Mouse (Mus musculus) embryonic facial prominence, embryonic 15.5 days (tissue): Measurements from ENCODE around the gene Epyc. TPM values are rescaled to one million over a fixed set of nuclear protein-coding genes. Genes with fewer than 3 reads are reported as not detected.

Experiments
- ATAC-seq: fragments of 200-750 bp; cut with Nextera tagmentation; 2 replicates; pipeline ENCODE4 v1.8.0; 2017; ENCODE audit warnings: low read depth, moderate TSS enrichment; ENCODE audit not compliant: insufficient number of reproducible peaks, low FRiP score, low TSS enrichment
- H3K27ac ChIP-seq: fragments of 300-500 bp; sonication (generic); replicated peaks from 2 replicates; pipeline ENCODE4 v1.5.1; 2015; ENCODE audit warnings: mild to moderate bottlenecking, inconsistent platforms
- H3K27me3 ChIP-seq: fragments of 300-500 bp; sonication (generic); 2 replicates; pipeline ENCODE4 v1.6.1; 2015; ENCODE audit warnings: inconsistent platforms
- H3K36me3 ChIP-seq: fragments of 300-500 bp; sonication (generic); 2 replicates; pipeline ENCODE4 v1.6.1; 2015; ENCODE audit warnings: mild to moderate bottlenecking, inconsistent platforms
- H3K4me1 ChIP-seq: fragments of 300-500 bp; sonication (generic); 2 replicates; pipeline ENCODE4 v1.6.1; 2015; ENCODE audit warnings: inconsistent platforms
- H3K4me2 ChIP-seq: fragments of 300-500 bp; sonication (generic); replicated peaks from 2 replicates; pipeline ENCODE4 v1.6.1; 2015; ENCODE audit warnings: mild to moderate bottlenecking, inconsistent platforms
- H3K4me3 ChIP-seq: fragments of 300-500 bp; sonication (generic); replicated peaks from 2 replicates; pipeline ENCODE4 v1.5.1; 2015; ENCODE audit warnings: mild to moderate bottlenecking, inconsistent platforms
- H3K9ac ChIP-seq: fragments of 300-500 bp; sonication (generic); 2 replicates; pipeline ENCODE4 v1.6.1; 2015; ENCODE audit warnings: inconsistent platforms
- H3K9me3 ChIP-seq: fragments of 300-500 bp; sonication (generic); replicated peaks from 2 replicates; pipeline ENCODE4 v1.6.1; 2016; ENCODE audit warnings: inconsistent platforms
- WGBS: fragments of 180-500 bp; shearing (Covaris S2); methylation state at CpG from one replicate; pipeline ENCODE4 v1.1.7; 2015; 5-methylcytosine and 5-hydroxymethylcytosine counted together
- polyA plus RNA-seq: library from polyadenylated mRNA; unstranded; fragments of >200 nt; fragmentation: Nextera tagmentation; extraction: Ambion mirVana; gene quantifications from 2 replicates; pipeline ENCODE4 v1.2.1, GENCODE M21; 2015

Gene Epyc
- polyA plus RNA-seq, 1 experiment from 2014 or later, result 13.8 TPM

- no peaks in the 10 kb centered on the region for H3K4me1 ChIP-seq
- H3K9me3 ChIP-seq, result no peaks in the 10 kb centered on the region
- no peak overlapping the region for H3K4me3 ChIP-seq
- no peak overlapping the region for H3K4me2 ChIP-seq
- no peak overlapping the region for H3K9ac ChIP-seq
- H3K27me3 ChIP-seq, result no peaks in the 10 kb centered on the region
- H3K36me3 ChIP-seq, result no peaks in the 10 kb centered on the region
- H3K27ac ChIP-seq, result no peak overlapping the region
- 97% methylated on average over 1 of the region's 1 CpGs for WGBS
- ATAC-seq, result no peak
These were observed 15.6 kb downstream of the Epyc start for GRCm38 (mm10) chr10:97659489-97659888.

GRCm38 (mm10) chr10:97668656-97669055 lies 24.8 kb downstream of the Epyc start:
- Histone ChIP-seq H3K27ac (peak overlapping the region; percentile 77), H3K9ac (no peak overlapping the region), H3K36me3 (no peaks in the 10 kb centered on the region), H3K4me2 (no peak overlapping the region), H3K4me3 (no peak overlapping the region), H3K27me3 (no peaks in the 10 kb centered on the region), H3K4me1 (0 out of 2 replicates have a peak, but pooled peaks cover 6% of the 10 kb centered on the region), H3K9me3 (no peaks in the 10 kb centered on the region)
- ATAC-seq, result 0 out of 2 replicates have a peak, but pooled peaks have one; percentile 63
- 27% methylated on average over 4 of the region's 4 CpGs for WGBS

- H3K9ac ChIP-seq, result no peak overlapping the region
- ATAC-seq, result no peak
- no peak overlapping the region for H3K4me2 ChIP-seq
- H3K27ac ChIP-seq, result no peak overlapping the region
- H3K4me3 ChIP-seq, result no peak overlapping the region
- H3K27me3 ChIP-seq, result no peaks in the 10 kb centered on the region
- WGBS, result 32% methylated on average over 4 of the region's 4 CpGs
- H3K36me3 ChIP-seq, result no peaks in the 10 kb centered on the region
- H3K4me1 ChIP-seq, result 0 out of 2 replicates have a peak, but pooled peaks cover 6% of the 10 kb centered on the region
- no peaks in the 10 kb centered on the region for H3K9me3 ChIP-seq
These were observed 26.3 kb downstream of the Epyc start for GRCm38 (mm10) chr10:97670202-97670601.

DNA sequence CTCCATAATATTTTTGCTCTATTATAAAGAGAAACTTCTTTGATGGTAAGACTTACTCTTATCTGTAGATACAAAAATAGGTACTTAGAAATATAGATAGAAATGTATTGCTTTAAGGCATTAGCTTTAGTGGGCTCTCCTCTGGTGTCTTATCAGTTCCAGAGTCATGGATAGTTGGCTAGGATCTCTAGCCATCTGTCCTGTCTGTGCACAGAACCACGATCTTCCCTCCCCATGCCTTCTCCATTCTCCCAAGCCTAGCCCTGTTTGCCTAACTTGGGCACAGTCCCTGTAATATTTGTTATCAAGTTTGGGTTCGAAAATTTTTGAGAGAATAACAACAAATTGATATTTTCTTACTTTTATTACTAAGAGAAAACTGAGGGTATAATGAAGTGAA lies 29.4 kb downstream of the Epyc start:
- Histone ChIP-seq H3K36me3 (no peaks in the 10 kb centered on the region), H3K4me1 (0 out of 2 replicates have a peak, but pooled peaks cover 6% of the 10 kb centered on the region), H3K9me3 (no peaks in the 10 kb centered on the region), H3K4me3 (no peak overlapping the region), H3K27ac (no peak overlapping the region), H3K4me2 (no peak overlapping the region), H3K9ac (no peak overlapping the region), H3K27me3 (no peaks in the 10 kb centered on the region)
- ATAC-seq, result no peak
- WGBS, result 74% methylated on average over 2 of the region's 2 CpGs

DNA sequence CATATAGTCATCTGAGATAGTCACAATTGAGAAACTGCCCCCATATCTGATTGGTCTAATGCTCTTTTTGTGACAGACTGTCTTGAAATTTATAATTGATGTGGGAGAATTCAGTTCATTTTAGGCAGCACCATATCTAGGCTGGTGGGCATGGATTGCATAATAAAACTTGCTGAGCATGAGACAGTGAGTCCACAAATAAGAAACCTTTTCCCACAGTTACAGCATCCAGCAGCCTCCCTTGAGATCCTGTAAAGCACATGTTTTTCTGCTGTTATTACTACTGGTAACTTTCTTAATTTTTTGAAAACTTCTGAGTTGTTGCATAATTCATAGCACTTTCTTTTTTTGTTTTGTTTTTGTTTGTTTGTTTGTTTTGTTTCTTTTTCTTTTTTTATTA lies 39.1 kb downstream of the Epyc start:
- Histone ChIP-seq H3K9ac (no peak overlapping the region), H3K27ac (no peak overlapping the region), H3K4me2 (no peak overlapping the region), H3K4me3 (no peak overlapping the region), H3K4me1 (no peaks in the 10 kb centered on the region), H3K36me3 (no peaks in the 10 kb centered on the region), H3K27me3 (no peaks in the 10 kb centered on the region), H3K9me3 (no peaks in the 10 kb centered on the region)
- no peak for ATAC-seq

DNA sequence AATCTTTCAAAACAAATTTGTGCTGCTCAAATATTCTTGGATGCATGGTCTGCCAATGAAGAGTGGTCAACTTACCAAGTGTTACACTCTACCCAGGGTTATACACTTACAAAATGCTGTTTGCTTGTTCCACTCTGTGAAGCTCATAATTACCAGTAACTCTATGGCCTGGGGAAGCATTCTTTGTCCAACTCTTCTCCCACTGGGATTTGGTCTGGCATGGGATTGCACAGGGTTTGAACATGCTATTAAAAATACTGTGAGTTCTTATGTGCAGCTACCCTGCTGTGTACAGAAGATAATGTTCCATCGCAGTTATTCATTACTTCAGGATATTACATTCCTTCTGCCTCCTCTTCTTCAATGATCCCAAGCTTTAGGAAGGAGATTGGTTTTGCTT lies 43.3 kb downstream of the Epyc start:
- no peak for ATAC-seq
- H3K36me3 ChIP-seq, result no peaks in the 10 kb centered on the region
- no peaks in the 10 kb centered on the region for H3K27me3 ChIP-seq
- H3K4me3 ChIP-seq, result no peak overlapping the region
- WGBS, result 78% methylated on average over 1 of the region's 1 CpGs
- no peaks in the 10 kb centered on the region for H3K9me3 ChIP-seq
- no peak overlapping the region for H3K9ac ChIP-seq
- H3K4me1 ChIP-seq, result no peaks in the 10 kb centered on the region
- no peak overlapping the region for H3K4me2 ChIP-seq
- H3K27ac ChIP-seq, result no peak overlapping the region

DNA sequence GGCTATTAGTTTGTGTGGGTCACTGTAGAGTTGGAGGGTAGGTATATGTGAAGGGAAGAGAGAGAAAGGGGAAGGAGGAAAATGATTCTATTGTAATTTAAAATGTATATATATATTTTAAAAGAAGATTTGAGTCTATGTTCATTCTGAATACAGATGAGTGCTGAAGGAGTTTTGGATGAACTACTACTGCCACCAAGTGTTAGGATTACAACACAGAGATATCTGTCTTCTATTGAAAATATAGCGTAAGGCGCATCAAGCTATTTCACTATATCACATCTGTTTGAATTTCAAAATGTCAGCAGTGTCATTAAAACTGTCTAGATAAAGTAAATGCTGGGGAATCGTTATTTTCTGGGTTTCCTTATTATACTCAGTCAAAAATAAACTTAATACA lies 45.6 kb downstream of the Epyc start:
- Histone ChIP-seq H3K4me2 (no peak overlapping the region), H3K4me3 (no peak overlapping the region), H3K9ac (no peak overlapping the region), H3K4me1 (no peaks in the 10 kb centered on the region), H3K27ac (no peak overlapping the region), H3K36me3 (no peaks in the 10 kb centered on the region), H3K9me3 (no peaks in the 10 kb centered on the region), H3K27me3 (no peaks in the 10 kb centered on the region)
- 71% methylated on average over 3 of the region's 3 CpGs for WGBS
- no peak for ATAC-seq

DNA sequence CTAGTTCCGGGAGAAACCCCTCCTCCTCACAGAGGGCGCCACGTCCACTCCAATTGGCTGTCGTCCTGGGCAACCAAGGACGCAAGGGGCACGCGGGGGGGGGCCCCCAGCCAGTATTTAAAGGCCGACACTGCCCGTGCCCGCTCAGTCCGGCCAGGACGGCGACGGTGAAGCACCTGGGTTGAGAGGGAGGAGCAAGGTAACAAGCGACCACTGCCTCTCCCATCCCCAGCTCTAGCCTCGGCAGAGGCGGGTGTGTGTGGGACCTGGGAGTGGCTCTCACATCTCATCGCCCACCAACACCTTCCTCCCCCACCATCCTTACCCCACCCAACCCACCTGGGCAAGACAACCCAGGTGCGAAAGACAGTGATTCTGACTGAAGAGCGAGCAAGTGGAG lies 49.0 kb downstream of the Epyc start, which contains the start of gene Ccer1:
Ccer1 (plus strand) TSS at position 147 of the 400 bp plus-strand sequence.
- no peak within 1 kb of the TSS for H3K4me3 ChIP-seq
- 77% methylated on average over 20 of the region's 20 CpGs for WGBS

GRCm38 (mm10) chr10:97693398-97694135 lies 49.7 kb downstream of the Epyc start:
- Histone ChIP-seq H3K27ac (no peak overlapping the region), H3K4me3 (no peak overlapping the region), H3K4me2 (no peak overlapping the region), H3K9ac (no peak overlapping the region), H3K4me1 (no peaks in the 10 kb centered on the region), H3K27me3 (no peaks in the 10 kb centered on the region), H3K36me3 (no peaks in the 10 kb centered on the region), H3K9me3 (no peaks in the 10 kb centered on the region)
- no peak for ATAC-seq
- 95% methylated on average over 37 of the region's 37 CpGs for WGBS

More for the DNA sequence above, 49.0 kb downstream of the Epyc start, which contains the start of gene Ccer1:
- Histone ChIP-seq H3K9ac (no peak within 1 kb of the TSS), H3K36me3 (no peaks in the 10 kb centered on the region), H3K27ac (no peak within 1 kb of the TSS), H3K4me1 (no peaks in the 10 kb centered on the region), H3K4me2 (no peak within 1 kb of the TSS), H3K9me3 (no peaks in the 10 kb centered on the region), H3K27me3 (no peaks in the 10 kb centered on the region)
- ATAC-seq, result no peak

- no peak overlapping the region for H3K4me3 ChIP-seq
- no peaks in the 10 kb centered on the region for H3K9me3 ChIP-seq
- H3K27me3 ChIP-seq, result no peaks in the 10 kb centered on the region
- no peak for ATAC-seq
- no peaks in the 10 kb centered on the region for H3K4me1 ChIP-seq
- no peaks in the 10 kb centered on the region for H3K36me3 ChIP-seq
- H3K4me2 ChIP-seq, result no peak overlapping the region
- no peak overlapping the region for H3K9ac ChIP-seq
- H3K27ac ChIP-seq, result no peak overlapping the region
These were observed 58.5 kb downstream of the Epyc start for GRCm38 (mm10) chr10:97702321-97702720.

GRCm38 (mm10) chr10:97704562-97704961 lies 60.7 kb downstream of the Epyc start:
- H3K9me3 ChIP-seq, result no peaks in the 10 kb centered on the region
- H3K36me3 ChIP-seq, result no peaks in the 10 kb centered on the region
- WGBS, result 47% methylated on average over 1 of the region's 1 CpGs
- H3K4me1 ChIP-seq, result no peaks in the 10 kb centered on the region
- no peak overlapping the region for H3K9ac ChIP-seq
- H3K27me3 ChIP-seq, result no peaks in the 10 kb centered on the region
- no peak overlapping the region for H3K4me3 ChIP-seq
- ATAC-seq, result no peak
- H3K4me2 ChIP-seq, result no peak overlapping the region
- H3K27ac ChIP-seq, result no peak overlapping the region

DNA sequence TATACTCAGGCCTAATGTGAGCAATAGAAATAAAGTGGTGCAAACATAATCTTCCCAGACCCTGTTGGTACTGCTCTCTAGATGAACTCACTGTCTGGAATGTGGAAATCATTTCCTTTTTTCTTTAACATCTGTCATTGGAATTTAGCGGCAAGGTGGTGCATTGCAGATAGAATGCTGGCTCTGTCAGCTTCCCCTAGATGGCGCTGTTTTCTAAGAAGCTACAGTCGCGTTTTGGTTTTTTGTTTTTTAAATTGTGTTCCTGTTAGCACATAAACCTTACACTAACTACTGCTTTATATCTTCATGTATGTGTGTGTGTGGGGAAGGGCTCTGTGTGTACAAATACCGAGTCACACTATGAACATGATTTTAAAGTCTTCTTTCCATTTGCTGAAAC lies 68.8 kb downstream of the Epyc start:
- no peaks in the 10 kb centered on the region for H3K9me3 ChIP-seq
- no peak overlapping the region for H3K4me3 ChIP-seq
- no peak overlapping the region for H3K9ac ChIP-seq
- no peak overlapping the region for H3K4me2 ChIP-seq
- ATAC-seq, result no peak
- H3K27me3 ChIP-seq, result no peaks in the 10 kb centered on the region
- H3K4me1 ChIP-seq, result no peaks in the 10 kb centered on the region; the same call in 1 of the 2 replicates
- WGBS, result 2% methylated on average over 5 of the region's 5 CpGs
- H3K27ac ChIP-seq, result no peak overlapping the region
- no peaks in the 10 kb centered on the region for H3K36me3 ChIP-seq
